Mouse (Mus musculus) right cerebral cortex, postnatal 10 days (tissue): ENCODE measurements around the gene Spata31d1b.
"Not testable (repeated sequence)": the region's sequence is repeated elsewhere in the genome, so short reads cannot be mapped to it uniquely, and the experiment has no call there.

Experiments used
- DNase-seq, 2 experiments: peaks; one replicate each; pipeline ENCODE4 v3.0.0; 2021; ENCODE audit warnings: low spot score in 2 of 2

Gene Spata31d1b

GRCm38 (mm10) chr13:59711984-59712383 is at the start of gene Spata31d1b:
Spata31d1b (plus strand) TSS chr13:59712284.
- DNase-seq: not testable (repeated sequence)

- no peak for DNase-seq
Observed at GRCm38 (mm10) chr13:59663939-59664712, 48.0 kb upstream of the Spata31d1b start.

- DNase-seq: no peak
Observed at GRCm38 (mm10) chr13:59667763-59668162, 44.3 kb upstream of the Spata31d1b start.

- DNase-seq: no peak
Observed at GRCm38 (mm10) chr13:59668501-59669093, 43.5 kb upstream of the Spata31d1b start.

- DNase-seq: no peak
Observed at GRCm38 (mm10) chr13:59669946-59670345, 42.1 kb upstream of the Spata31d1b start.

- no peak for DNase-seq
Observed at GRCm38 (mm10) chr13:59671521-59671920, 40.6 kb upstream of the Spata31d1b start.

- DNase-seq: peak in 1 of 2 experiments; percentile 45
Observed at GRCm38 (mm10) chr13:59672248-59672647, 39.8 kb upstream of the Spata31d1b start.

GRCm38 (mm10) chr13:59673597-59673996 is 38.5 kb upstream of the Spata31d1b start:
- no peak for DNase-seq

GRCm38 (mm10) chr13:59674215-59674614 is 37.9 kb upstream of the Spata31d1b start:
- DNase-seq: no peak

- DNase-seq: no peak
Observed at GRCm38 (mm10) chr13:59674761-59675150, 37.3 kb upstream of the Spata31d1b start.

- DNase-seq: peak; percentile 53 to 55
Observed at GRCm38 (mm10) chr13:59675151-59676011, 36.7 kb upstream of the Spata31d1b start, which contains the start of gene Golm1. Golm1 (minus strand) TSS chr13:59675811.

GRCm38 (mm10) chr13:59676316-59677229 is 35.5 kb upstream of the Spata31d1b start:
- DNase-seq: no peak

- DNase-seq: no peak
Observed at GRCm38 (mm10) chr13:59679306-59679705, 32.8 kb upstream of the Spata31d1b start.

GRCm38 (mm10) chr13:59679908-59680307 is 32.2 kb upstream of the Spata31d1b start:
- DNase-seq: no peak

- no peak for DNase-seq
Observed at GRCm38 (mm10) chr13:59682629-59683028, 29.5 kb upstream of the Spata31d1b start.

GRCm38 (mm10) chr13:59685236-59685635 is 26.8 kb upstream of the Spata31d1b start:
- DNase-seq: no peak

GRCm38 (mm10) chr13:59688338-59688770 is 23.7 kb upstream of the Spata31d1b start:
- DNase-seq: peak in 1 of 2 experiments; percentile 48

- DNase-seq: no peak
Observed at GRCm38 (mm10) chr13:59689313-59689712, 22.8 kb upstream of the Spata31d1b start.

- DNase-seq: no peak
Observed at GRCm38 (mm10) chr13:59689843-59690242, 22.2 kb upstream of the Spata31d1b start.

- no peak for DNase-seq
Observed at GRCm38 (mm10) chr13:59690576-59690975, 21.5 kb upstream of the Spata31d1b start.

- no peak for DNase-seq
Observed at GRCm38 (mm10) chr13:59691478-59691877, 20.6 kb upstream of the Spata31d1b start.
